7 mouse cellular contexts compared by ENCODE assay signal in genomic region chr2:112765046-112765445, GRCm38 (mm10).
A peak's percentile ranks its signal among the peaks of the same experiment; 100 is the strongest.
DNase-seq lines count a peak whose midpoint lies in the region; ATAC-seq and TF ChIP-seq lines count a peak whose summit lies in the region.

No protein-coding gene starts in this region.

- WGBS in kidney, embryonic 16.5 days, result 63% methylated on average over 5 of the region's 5 CpGs
- 37% methylated on average over 5 of the region's 5 CpGs for WGBS in liver, embryonic 14.5 days (ENCODE audit: insufficient replicate concordance)

- no peak overlapping the region for H3K27ac ChIP-seq in kidney, embryonic 16.5 days (ENCODE audit: low read length)
- no peak overlapping the region for H3K27ac ChIP-seq in liver, embryonic 14.5 days

- no peak for ATAC-seq in kidney, embryonic 16.5 days (ENCODE audit: low FRiP score, low TSS enrichment)
- ATAC-seq in liver, embryonic 14.5 days (ENCODE audit: insufficient read depth), result no peak
- no peak for ATAC-seq in monocyte, adult 5-6 weeks (replicated peaks; ENCODE audit: insufficient number of reproducible peaks, low FRiP score, low TSS enrichment, poor library complexity, severe bottlenecking)

- no peak overlapping the region for H3K4me2 ChIP-seq in kidney, embryonic 16.5 days (replicated peaks; ENCODE audit: low read depth, low read length)
- no peak overlapping the region for H3K4me2 ChIP-seq in liver, embryonic 14.5 days (ENCODE audit: low read depth)

- TF ChIP-seq EP300 in liver, embryonic 14.5 days (IDR thresholded peaks at IDR 0.05; ENCODE audit: low read depth), result no peak

- H3K4me3 ChIP-seq in kidney, embryonic 16.5 days (ENCODE audit: low read length), result no peak overlapping the region
- no peak overlapping the region for H3K4me3 ChIP-seq in E14TG2a.4 (replicated peaks; ENCODE audit: low read length)
- H3K4me3 ChIP-seq in liver, embryonic 14.5 days (ENCODE audit: insufficient read depth in 1 of 2, low read depth in 2 of 2, low read length in 2 of 2), result no peak overlapping the region

- no peaks in the 10 kb centered on the region for H3K4me1 ChIP-seq in kidney, embryonic 16.5 days (ENCODE audit: insufficient read depth, low read length)
- H3K4me1 ChIP-seq in E14TG2a.4 (replicated peaks; ENCODE audit: low read depth, low read length), result peaks cover 9% of the 10 kb centered on the region
- H3K4me1 ChIP-seq in liver, embryonic 14.5 days (replicated peaks; ENCODE audit: control insufficient read depth in 2 of 2, insufficient read depth in 2 of 2, low read length in 1 of 2), result no peaks in the 10 kb centered on the region

- DNase-seq in kidney, adult 11 months, result peak; percentile 12
- DNase-seq in A20 (ENCODE audit: low read depth, low spot score), result peak; percentile 39
- peak; percentile 66 to 73 for DNase-seq in cerebellum, postnatal 10 days
- no peak for DNase-seq in liver, embryonic 14.5 days (ENCODE audit: low read depth in 3 of 3, low spot score in 3 of 3)

- H3K9me3 ChIP-seq in kidney, embryonic 16.5 days (ENCODE audit: low read length), result no peaks in the 10 kb centered on the region
- no peaks in the 10 kb centered on the region for H3K9me3 ChIP-seq in E14TG2a.4 (ENCODE audit: low read length)
- H3K9me3 ChIP-seq in liver, embryonic 14.5 days (ENCODE audit: control insufficient read depth, low read length), result no peaks in the 10 kb centered on the region

- no peaks in the 10 kb centered on the region for H3K36me3 ChIP-seq in kidney, embryonic 16.5 days (ENCODE audit: insufficient read depth, low read length)
- H3K36me3 ChIP-seq in E14TG2a.4 (ENCODE audit: insufficient read depth, low read length), result no peaks in the 10 kb centered on the region
- H3K36me3 ChIP-seq in liver, embryonic 14.5 days (replicated peaks; ENCODE audit: control insufficient read depth, insufficient read depth, low read depth), result no peaks in the 10 kb centered on the region

- peak; percentile 81 for TF ChIP-seq CTCF in E14TG2a.4 (conservative IDR thresholded peaks at IDR 0.05; ENCODE audit: low read length)
- peak; percentile 57 for TF ChIP-seq CTCF in liver, embryonic 14.5 days (IDR thresholded peaks at IDR 0.05; ENCODE audit: low read depth)

- no peak overlapping the region for H3K9ac ChIP-seq in kidney, embryonic 16.5 days (replicated peaks; ENCODE audit: low read length)
- H3K9ac ChIP-seq in liver, embryonic 14.5 days (replicated peaks), result no peak overlapping the region

- no peaks in the 10 kb centered on the region for H3K27me3 ChIP-seq in kidney, embryonic 16.5 days (ENCODE audit: insufficient read depth, low read length)
- no peaks in the 10 kb centered on the region for H3K27me3 ChIP-seq in E14TG2a.4 (ENCODE audit: insufficient read depth, low read length)
- no peaks in the 10 kb centered on the region for H3K27me3 ChIP-seq in liver, embryonic 14.5 days (ENCODE audit: control insufficient read depth, insufficient read depth, low read length)

Comparison
In these comparisons a context has a peak if more than half of its experiments do, and no peak if none do; other contexts are left out.
1. DNase-seq: peak in kidney, adult 11 months (single experiment), A20 (single experiment) and cerebellum, postnatal 10 days (2 of 2); none in liver, embryonic 14.5 days (0 of 3).